Mouse (Mus musculus): ENCODE data around the gene Nbdy.
A peak's percentile ranks its signal among the peaks of the same experiment; 100 is the strongest.

The Nbdy gene

GRCm38 (mm10) chrX:153723110-153723916 lies at the start of gene Nbdy:
Gene Nbdy (plus strand): TSS chrX:153723590.
- peak; percentile 44 to 62 for DNase-seq (ENCODE audit: low spot score in 2 of 2)

- peak; percentile 26 to 40 for DNase-seq (ENCODE audit: low spot score in 2 of 2)
These were observed 27.5 kb upstream of the Nbdy start, which contains the start of gene Kctd12b for GRCm38 (mm10) chrX:153695782-153696395. Gene Kctd12b (minus strand): TSS chrX:153696391.

GRCm38 (mm10) chrX:153700463-153700862 lies 22.9 kb upstream of the Nbdy start:
- DNase-seq (ENCODE audit: low spot score in 2 of 2): no peak

GRCm38 (mm10) chrX:153707735-153708134 lies 15.7 kb upstream of the Nbdy start:
- DNase-seq (ENCODE audit: low spot score in 2 of 2): no peak

GRCm38 (mm10) chrX:153716716-153717115 lies 6.7 kb upstream of the Nbdy start:
- DNase-seq (ENCODE audit: low spot score in 2 of 2): no peak

- no peak for DNase-seq (ENCODE audit: low spot score in 2 of 2)
These were observed 3.8 kb upstream of the Nbdy start for GRCm38 (mm10) chrX:153719602-153720001.

- DNase-seq (ENCODE audit: low spot score in 2 of 2): no peak
These were observed 1.0 kb downstream of the Nbdy start for GRCm38 (mm10) chrX:153724400-153724799.

- peak; percentile 0 to 4 for DNase-seq (ENCODE audit: low spot score in 2 of 2)
These were observed 12.3 kb downstream of the Nbdy start for GRCm38 (mm10) chrX:153735697-153736096.

GRCm38 (mm10) chrX:153742493-153742892 lies 19.1 kb downstream of the Nbdy start:
- no peak for DNase-seq (ENCODE audit: low spot score in 2 of 2)

GRCm38 (mm10) chrX:153749230-153749629 lies 25.8 kb downstream of the Nbdy start:
- DNase-seq (ENCODE audit: low spot score in 2 of 2): no peak

All from heart, adult 9 months (tissue).